Mouse (Mus musculus): ENCODE data around the gene Eid2b.

DNA sequence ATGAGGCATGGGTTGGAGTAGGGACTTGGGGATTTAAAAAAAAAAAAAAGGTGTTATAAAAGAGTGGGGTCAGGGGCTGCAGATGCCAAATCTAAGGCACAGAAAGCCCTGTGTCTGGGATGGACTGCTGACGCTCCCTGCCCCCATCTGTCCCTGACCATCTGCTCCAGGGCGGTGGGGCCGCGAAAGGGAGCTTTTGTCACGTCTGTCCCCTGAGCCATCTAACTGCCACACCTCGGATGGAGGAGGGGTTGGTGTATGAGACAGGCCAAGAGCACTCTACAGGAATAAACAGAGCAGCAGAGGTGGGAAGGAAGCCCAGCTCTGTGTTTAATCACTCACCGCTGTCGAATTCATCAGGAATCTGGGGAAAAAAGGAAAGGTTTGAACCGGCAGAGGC lies 32.2 kb downstream of the Eid2b start:
- no peak for TF ChIP-seq GATA1 (IDR thresholded peaks at IDR 0.05; ENCODE audit: borderline replicate concordance, low read length)
- no peak for TF ChIP-seq FLI1 (IDR thresholded peaks at IDR 0.05; ENCODE audit: low read length)

Data from megakaryocyte, embryonic 14.5 days (primary cell).